Mouse (Mus musculus) cerebellum, adult 11 months (tissue): ENCODE results near the gene Bud13.
"Not testable (repeated sequence)": the region's sequence is repeated elsewhere in the genome, so short reads cannot be mapped to it uniquely, and the experiment has no call there.

Experiments
- DNase-seq: peaks from one replicate; pipeline ENCODE4 v3.0.0; 2022

Gene Bud13

DNA sequence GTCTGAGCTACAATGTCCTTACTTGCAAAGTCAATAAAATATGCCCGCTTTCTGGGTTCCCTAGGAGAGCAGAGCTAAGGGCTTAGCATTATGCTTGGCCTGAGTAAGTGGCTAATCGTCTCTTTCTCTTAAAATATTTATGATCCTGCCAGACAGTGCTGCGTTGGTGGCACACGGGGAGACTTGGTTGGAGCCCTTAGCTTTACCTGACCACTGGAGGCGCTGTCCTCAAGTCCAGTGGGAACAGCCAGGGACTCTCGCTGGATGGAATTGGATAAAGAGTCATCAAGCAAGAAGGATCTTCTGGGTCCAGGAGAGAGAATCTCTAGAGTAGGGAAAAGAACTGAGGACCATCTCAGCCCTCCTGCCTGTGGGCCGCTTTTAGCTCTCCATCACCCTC, 26.3 kb downstream of the Bud13 start:
- DNase-seq = no peak

DNA sequence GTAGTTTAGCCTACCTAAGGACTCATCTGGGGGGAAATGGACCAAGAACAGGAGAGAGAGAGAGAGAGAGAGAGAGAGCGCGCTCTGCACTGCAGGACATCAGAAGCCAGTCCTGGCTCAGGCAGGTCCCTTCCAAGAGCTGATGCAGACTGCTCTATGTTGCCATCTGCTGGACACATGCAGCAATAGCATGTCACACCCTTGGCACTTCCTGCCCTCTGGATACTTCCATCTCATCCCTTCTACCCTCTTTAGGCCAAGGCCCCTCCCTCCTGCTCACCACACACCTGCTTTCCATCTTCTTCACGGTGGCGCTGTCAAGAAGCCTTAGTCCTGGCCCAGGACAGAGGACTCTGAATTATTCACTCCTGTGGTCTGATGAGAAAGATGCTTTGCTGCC, 31.7 kb downstream of the Bud13 start:
- peak; percentile 78 for DNase-seq

DNA sequence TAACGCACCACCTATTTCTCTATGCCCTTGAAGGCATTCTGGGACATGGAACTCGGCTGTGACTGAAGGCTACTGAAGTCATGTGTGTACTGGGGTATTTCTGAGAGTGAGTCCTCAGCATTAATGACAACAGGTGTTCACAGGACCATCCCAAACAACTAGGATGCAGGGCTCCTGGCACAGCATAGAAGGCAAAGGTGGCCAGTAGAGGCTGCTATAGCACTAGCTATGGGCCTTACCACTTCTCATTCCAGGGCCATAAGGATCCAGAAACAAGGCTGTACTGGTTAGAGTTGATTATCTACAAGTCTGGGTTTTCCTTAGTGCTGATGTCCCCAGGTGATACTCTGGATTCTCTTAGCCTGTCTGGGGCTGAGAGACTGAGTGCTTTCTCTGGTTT, 32.1 kb downstream of the Bud13 start:
- DNase-seq = no peak

DNA sequence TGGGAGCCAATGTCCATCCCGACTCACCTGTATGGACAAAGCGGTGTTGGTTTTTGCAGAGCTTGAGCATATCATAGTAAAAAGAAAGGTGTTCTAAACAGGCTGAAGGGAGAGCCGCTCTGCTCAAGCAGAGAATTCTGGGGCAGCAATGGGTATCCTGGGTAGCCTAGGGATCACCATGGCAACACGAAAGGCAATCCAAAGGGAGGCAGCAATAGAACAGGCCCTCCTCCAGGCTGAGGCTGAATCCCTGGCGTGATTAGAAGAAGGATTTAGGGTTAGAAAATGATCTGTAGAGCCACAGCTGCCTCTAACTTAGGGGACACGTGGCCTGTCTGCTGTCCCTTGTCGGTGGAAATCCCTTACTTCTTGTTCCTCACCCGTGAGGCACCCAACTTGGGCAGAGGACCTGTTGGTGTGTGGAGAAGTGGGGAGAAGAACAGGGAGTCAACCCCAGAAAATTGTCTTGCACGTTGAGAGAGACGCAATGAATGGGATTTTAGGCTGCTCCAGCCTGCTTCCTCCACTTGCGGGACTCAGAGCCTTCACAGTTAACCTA, 33.1 kb downstream of the Bud13 start:
- no peak for DNase-seq

DNA sequence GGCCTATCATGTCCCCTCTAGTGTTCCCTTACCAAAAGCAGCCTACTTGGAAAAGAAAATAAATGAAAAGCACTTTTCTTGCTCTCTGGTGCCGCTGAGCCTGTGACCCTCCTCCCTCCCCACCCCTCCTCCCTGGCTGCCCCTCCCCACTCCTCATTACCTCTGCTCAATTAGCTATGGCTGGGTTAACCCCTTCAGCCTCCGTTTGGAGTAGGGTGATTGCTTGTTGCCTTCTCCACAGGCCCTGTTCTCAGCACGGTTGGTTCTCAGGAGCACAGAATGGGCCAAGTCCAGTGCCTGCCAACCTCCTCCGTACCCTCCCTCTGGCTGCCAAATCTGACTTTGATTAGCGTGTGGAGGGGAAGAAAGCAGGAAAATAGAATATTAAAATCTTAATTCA, 33.6 kb downstream of the Bud13 start:
- no peak for DNase-seq

DNA sequence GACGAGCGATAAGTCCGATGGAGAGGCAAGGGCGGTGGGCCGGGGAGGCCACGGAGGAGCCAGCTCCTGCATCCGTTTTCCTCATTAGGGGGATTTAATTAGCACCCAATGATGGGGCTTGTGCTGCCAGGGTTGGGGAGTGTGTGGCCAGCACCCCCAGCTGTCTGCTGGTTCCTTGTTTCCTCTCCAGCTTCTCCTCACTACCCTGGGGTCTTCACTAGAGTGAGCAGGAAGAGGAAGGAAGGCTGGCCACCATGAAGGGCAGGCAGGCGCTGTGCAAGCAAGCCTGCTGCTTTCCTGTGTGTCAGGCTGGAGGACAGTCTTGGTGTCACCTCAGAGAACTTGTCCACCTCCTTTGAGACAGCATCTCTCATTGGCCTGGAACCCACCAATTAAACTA, 34.1 kb downstream of the Bud13 start:
- DNase-seq = no peak

DNA sequence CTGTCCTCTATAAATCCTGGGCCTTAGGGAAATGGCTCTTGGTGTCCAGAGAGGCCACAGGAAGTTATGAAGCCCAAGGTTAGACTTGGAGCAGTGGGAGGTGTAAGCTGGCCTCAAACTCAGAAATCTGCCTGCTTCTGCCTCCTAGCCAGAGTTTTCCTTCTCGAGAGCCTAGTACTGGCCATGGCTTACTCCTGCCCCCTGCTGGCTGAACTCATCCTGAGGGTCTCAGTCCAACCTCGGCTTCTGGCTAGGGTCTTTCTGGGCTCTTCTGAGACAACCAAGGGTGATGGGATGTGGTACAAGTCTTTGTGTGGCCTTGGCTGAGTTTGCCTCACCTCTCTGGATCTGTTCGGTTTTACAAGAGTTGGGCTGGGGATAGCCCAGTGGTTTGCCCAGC, 35.1 kb downstream of the Bud13 start:
- DNase-seq = no peak

DNA sequence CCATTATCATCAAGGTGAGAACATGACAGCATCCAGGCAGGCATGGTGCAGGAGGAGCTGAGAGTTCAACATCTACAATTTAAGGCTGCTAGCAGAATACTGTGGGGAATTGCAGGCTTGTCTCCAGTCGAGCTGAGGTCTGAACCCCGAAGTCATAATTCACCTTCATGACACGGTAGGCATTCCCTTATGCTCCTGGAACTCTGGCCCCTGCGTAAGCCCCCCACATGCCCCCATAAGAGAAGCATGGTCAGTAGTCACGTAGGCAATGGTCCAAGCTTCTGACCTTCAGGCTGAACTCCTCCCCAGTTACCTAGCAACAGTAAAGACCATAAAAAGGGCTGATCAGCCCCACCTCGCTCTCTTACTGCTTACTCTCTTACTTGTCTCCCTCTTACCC, 37.1 kb downstream of the Bud13 start, which contains the start of gene 4931429L15Rik:
TSS of gene 4931429L15Rik (minus strand) at position 101 of the 400 bp plus-strand sequence.
- not testable (repeated sequence) for DNase-seq

DNA sequence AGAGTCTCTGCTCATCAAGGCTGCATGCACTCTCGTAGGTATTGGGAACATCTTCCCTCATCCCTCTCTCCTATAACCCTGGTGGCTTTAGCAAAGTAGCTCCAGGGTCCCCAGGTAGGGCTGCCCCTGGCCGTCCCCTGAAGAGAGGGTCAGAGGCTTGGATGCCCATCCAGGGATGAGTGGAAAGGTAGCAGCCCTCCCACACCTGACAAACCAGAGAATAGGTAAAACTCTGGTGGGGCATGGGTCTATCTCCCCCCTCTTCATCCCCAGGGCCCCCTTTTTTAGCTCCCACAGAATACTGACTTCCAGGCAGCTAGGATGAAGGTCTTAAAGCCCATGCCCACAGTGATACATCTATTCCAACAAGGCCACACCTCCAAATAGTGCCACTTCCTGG, 37.7 kb downstream of the Bud13 start:
- DNase-seq = no peak

DNA sequence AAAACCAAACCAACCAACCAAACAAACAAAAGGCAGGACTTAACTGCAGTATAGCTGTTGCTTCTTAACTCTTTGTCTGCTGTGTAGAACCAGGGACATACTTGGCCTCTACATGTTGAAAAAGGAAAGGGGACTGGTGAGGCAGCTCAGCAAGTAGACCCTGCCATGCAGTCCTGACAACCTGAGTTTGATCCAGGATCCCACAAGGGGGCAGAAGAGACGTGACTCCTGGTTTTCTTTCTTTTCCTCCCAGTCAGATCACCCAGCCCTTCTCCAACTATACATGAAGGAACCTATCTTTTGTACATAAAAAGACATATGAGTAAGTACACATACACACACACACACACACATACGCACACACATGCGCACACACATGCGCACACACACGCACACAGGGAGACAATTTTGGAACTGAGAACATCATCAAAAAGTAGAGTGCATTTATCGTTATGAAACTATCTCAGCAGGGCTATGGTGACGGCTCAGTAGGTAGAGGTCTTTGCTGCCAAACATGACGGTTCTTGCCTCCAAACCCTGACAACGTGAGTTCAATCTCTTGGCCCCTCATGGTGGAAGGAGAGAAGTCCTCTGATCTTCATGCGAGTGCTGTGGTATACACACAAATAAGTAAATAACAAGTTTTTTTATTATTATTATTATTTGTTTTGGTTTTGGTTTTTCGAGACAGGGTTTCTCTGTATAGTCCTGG, 44.0 kb downstream of the Bud13 start:
- DNase-seq = no peak

DNA sequence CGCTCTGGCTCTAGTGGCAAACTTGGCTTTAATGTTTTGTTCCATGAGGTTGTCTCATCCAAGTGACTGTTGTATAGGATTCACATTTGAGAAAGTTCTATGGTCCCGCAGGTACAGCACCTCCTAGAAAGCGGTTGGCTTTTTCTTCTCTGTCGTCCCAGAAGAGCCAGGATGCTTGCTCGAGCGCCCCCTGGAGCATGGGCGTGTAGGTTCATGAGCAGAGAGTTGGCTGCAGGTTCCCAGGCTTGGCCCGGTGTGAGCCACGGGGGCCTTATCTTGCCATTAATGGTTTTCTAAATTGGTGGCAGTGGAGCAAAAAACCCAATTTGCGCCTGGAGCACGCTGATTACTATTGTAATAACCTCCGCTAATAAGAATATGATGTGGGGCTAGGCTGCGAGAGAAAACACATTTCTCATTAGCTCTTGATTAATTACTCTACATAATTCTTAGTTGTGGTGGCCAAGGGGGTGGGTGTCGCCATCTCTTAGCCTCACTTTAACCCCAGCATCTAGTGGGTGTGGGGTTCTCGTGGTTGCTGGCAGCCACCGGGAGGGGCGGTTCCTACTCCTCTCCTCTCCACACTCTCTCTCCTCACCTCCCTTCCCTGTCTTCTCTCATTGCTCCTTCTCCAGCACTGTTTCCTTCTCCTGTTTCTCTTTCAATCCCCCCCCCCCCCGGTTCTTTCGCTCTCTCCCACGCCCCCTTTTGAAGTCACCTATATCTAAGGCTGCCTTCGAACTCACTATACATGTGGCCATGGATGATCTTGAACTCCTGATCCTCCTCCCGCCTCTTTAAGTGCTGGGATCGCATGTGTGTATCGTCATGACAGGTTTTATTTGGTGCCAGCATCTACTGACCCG, 45.1 kb downstream of the Bud13 start:
- peak; percentile 44 for DNase-seq

DNA sequence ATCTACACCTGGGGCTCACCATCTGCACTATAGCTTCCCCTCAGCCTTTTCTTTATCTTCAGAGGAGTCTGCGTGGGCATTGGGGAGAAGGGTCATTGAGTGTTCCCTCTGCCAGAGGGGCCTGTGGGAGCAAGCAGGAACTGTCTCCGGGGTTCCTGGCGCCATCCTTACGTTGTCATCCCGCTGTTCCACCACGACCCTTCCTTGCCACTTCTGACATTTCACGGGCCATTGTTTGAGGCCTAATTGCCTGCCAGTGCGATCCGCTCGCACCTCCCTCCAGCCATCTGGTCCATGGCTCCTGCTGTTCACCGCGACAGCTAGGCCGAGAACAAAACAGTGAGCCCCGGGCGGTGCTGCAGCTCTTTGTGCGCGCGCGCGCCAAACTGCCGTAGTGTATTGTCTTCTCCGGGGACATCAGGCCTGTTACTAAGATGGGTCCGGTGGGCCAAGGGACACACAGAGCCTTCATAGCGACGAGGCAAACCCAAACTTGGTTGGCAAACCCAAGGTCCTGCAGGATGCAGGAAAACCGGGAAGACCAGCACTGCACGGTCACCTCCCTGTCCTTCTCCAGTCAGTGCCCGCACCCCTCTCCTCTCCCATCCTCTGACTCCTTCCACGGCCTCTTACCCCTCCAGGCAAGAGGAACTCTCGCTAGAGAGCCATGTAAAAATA, 45.9 kb downstream of the Bud13 start:
- DNase-seq = peak; percentile 88

DNA sequence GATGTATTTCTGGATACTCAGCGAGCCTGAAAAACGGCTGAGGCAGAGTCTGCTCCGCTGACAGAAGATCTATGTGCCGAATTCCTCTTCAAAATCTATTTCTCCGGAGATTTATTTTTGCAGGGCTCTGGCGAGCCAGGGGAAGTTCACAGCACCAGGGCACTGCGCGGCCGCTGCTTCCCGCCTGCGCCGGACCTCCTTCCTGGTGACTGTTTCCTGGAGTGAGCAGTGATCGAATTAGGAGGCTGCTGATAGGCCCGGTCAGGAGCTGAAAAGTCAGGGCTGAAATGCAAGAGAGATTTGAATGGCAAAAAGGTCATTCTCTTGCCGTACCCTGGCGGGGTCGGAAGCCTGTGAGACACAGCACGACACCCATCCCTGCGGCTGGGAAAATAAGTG, 46.4 kb downstream of the Bud13 start:
- DNase-seq = peak; percentile 35

DNA sequence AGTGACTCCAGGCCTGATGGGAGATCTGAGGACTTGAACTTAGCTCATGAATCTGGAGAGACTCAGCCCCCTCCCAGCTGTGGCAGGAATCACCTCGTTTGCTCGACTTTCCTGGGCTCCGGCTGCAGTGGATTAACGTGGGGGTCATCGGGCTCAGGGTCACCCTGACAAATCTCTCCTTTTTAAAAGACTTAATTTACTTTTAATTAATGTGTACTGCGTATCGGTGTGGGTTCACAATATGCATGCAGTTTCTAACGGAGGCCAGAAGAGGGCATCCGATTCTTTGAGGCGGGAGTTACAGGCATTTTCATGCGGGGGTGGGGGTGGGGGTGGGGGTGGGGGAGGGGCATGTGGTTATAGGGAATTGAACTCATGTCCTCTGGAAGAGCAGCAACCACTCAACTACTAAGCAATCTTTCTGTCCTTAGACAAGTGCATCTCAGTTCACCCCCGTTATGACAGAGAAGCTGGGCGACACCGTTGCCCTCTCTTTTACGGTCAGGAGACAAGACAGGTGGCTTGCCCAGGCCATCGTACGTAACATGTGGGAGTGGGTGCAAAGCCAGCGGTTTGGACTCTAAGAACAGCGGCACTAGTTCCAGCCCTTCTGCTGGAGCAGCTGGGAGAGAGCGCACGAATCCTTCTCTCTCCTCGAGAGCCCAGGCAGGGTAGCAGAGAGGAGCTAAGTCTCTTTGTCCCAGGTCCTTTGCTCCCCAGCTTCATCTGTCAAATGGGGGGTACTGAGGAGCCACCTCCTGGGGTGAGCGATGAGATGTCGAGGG, 47.2 kb downstream of the Bud13 start:
- no peak for DNase-seq

DNA sequence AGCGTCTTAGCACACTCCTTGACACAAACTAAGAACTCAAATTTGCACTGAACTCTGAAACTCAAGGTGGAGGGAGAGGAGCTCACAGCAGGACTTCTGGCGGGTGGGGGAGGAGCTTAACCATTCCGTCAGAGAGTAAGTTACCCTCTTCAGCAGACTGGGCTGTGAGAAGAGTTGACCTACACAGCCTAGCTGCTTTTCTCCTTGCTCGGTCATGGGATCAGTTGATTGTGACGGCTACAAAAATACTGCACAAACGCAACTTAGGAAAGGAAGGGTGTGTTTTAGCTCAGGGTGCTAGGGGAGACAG, 47.7 kb downstream of the Bud13 start:
- no peak for DNase-seq

DNA sequence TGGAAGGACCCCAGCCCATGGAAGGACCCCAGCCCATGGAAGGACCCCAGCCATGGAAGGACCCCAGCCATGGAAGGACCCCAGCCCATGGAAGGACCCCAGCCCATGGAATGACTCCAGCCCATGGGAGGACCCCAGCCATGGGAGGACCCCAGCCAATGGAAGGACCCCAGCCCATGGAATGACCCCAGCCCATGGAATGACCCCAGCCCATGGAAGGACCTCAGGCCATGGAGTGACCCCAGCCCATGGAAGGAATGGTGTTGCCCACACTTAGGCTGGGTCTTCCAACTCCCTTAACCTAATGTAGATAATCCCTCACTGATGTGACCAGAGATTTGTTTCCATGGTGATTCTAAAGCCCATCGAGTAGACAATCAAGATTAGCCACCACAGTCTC, 48.5 kb downstream of the Bud13 start:
- DNase-seq = no peak

DNA sequence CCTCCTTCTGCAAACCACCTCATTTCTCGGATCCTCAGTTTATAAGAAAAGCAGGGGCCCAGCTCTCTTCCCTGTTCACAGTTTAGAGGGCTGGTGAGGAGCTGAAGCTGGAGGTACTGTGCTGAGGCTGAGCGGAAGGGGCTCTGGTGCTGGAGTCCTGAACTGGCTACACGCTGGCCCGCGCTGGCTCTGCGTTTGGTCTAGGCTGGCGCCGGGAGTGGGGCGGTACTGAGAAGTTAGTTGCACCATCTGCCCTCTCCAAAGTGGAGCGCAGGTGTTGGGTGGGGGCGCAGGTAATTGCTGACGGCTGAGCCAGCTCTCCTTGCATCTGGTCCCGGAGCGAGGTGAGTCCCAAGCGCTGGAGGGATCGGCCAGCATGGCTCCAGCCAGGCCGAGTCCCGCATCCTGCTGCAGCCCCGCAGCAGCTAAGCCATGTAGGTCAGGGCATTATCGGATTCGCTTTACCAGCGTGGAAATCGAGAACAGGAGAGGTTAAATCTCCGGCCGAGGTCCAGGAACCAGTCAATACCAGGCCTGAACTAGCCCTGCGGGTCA, 51.7 kb downstream of the Bud13 start:
- DNase-seq = no peak

DNA sequence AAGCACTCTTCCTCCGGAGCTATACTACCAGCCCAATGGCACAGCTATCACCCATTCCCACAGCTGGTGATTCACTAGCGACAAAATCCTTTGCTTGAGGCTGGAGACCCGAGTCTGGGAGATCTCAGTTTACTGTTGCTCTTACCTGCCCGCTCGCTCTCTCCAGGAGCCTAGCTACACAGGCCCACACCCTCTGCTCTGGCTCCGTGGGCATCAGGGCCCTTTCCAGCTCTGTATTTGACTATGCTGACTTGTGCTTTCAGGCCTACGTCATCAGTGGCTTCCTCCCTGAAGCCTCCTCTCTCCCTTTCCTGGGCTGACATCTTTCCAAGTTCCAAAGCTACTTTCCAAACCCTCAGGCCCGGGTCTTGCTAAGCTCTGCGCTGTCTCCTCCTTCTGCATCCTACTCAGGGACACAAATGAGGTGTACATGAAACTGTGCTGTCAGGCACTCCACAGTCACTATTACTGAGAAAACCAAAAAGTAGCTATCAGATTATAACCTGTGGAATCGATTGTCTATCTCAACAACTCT, 52.7 kb downstream of the Bud13 start:
- no peak for DNase-seq

DNA sequence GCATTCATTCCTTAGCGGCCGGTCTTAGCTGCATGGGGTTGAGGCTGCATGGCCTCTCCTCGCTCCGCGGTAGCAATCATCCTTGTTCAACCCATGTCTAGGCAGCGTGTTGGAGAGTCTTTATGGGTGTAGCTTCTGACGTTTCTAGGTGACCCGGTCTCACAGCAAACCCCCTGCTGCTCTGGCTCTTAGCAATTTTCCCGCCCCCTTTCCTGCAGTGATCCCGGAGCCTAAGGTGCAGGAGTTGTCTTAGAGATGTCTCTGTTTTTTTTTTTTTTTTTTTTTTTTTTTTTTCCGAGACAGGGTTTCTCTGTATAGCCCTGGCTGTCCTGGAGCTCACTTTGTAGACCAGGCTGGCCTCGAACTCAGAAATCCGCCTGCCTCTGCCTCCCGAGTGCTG, 53.5 kb downstream of the Bud13 start:
- DNase-seq = not testable (repeated sequence)

DNA sequence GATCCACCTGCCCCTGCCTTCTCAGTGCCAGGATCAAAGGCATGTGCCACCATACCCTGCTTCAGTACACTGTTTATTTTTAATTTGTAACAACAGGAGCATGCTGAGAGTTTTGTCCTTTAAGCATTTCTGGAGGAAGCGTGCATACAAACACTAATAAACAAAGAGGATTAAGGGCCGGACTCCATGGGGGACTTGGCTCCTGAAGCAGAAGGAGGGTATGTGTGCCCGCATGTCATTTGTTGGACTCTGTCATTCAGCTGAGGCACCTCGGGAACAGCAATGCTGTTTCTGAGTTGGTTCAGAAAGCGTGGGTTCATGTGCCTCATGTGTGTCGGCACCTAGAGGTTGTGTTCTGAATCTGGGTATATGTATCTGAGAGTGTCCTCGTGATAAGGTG, 54.5 kb downstream of the Bud13 start:
- DNase-seq = no peak

DNA sequence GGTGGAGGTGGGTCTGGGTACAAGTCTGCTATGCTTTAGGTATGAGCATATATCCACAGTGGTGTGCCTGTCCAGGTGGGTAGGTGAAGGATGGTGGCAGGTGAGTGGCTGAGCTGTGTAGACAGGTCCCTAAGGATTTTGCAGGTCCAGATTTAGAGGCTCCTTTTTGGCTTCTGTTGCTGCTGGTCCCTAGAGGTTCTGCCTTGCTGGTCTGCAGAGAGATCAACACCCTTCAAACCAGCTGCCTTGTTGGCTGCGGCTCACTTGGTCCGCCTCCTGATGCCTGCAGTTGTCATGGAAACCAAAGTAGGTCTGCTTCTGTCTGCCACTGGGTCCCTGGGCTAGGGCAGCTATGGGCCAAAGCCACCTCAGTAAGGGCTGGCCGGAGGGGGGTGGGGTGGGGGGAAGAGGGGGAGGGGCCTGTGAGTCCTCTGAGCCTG, 55.1 kb downstream of the Bud13 start:
- DNase-seq = no peak

DNA sequence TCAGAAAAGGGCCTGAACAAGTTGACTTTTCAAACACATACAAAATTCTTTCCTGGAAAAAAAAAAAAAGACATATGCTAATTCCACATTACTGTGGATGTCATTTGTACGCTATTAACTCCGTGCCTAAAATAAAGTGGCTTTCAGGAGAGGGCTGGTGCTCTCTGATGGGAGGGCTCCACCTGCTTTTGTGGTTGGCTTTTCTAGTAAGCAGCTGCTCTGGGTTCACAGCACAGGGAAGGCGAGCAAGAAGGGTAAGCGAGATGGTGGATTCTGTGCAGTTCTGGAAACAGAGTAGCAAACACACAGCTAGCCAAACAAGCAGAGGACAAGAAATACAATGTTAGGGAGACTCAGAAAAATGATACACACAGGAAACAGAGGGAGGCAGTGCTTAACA, 55.6 kb downstream of the Bud13 start:
- DNase-seq = no peak
